ENCODE assay signal across 24 mouse cellular contexts in the genomic region with DNA sequence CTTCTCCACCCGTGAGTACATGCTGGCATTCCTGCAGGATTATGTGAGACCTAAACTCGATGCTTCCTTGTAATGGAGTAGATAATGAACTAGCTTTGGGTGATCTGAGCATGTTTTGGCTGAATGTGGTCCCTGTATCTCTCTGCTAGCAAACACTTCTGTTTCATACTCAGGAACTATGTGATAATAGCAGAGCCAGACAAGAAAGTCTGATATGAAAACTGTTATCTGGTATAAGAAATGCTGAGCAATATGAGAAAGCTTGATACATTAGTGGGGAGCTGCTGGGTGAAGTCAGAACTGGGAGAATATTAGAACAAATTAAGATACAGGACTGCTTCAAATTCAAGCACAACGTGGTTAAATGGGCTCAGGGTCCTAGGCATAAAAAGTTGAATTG.
A peak's percentile ranks its signal among the peaks of the same experiment; 100 is the strongest.
DNase-seq lines count a peak whose midpoint lies in the region; ATAC-seq and TF ChIP-seq lines count a peak whose summit lies in the region.
"Had no signal": no experiment of that assay in that cellular context is flagged by ENCODE, and none has a peak within 500 bp of the region (broad histone marks: within the 10 kb centered on the region; RNA-seq: fewer than 3 reads in every experiment).

No protein-coding gene starts in this region.

- peak; percentile 65 for ATAC-seq in liver, embryonic 12.5 days
- peak; percentile 69 for ATAC-seq in liver, embryonic 14.5 days (ENCODE audit: insufficient read depth)
- peak; percentile 50 for ATAC-seq in megakaryocyte progenitor cell, adult 5-6 weeks (replicated peaks; ENCODE audit: poor library complexity)
- ATAC-seq: activated CD4-positive, CD25-positive, alpha-beta regulatory T cell, adult 4 months; CD4-positive, CD25-positive, alpha-beta regulatory T cell, adult 4 months; forebrain, embryonic 14.5 days; hindbrain, postnatal 0 days; inflammation-experienced regulatory T-cells, adult 6 months had no signal

- H3K4me2 ChIP-seq in liver, embryonic 12.5 days = no peak overlapping the region
- no peak overlapping the region for H3K4me2 ChIP-seq in liver, embryonic 14.5 days (ENCODE audit: low read depth)
- H3K4me2 ChIP-seq: embryonic facial prominence, embryonic 12.5 days; embryonic facial prominence, embryonic 15.5 days; heart, embryonic 13.5 days; hindbrain, embryonic 14.5 days had no signal

- peak; percentile 56 for TF ChIP-seq EP300 in liver, embryonic 14.5 days (IDR thresholded peaks at IDR 0.05; ENCODE audit: low read depth)

- no peak for DNase-seq in liver
- no peak for DNase-seq in liver, embryonic 14.5 days (ENCODE audit: low read depth in 3 of 3, low spot score in 3 of 3)
- no peak for DNase-seq in thymus, postnatal 4 days
- DNase-seq in spleen, postnatal 4 days (ENCODE audit: low spot score in 2 of 2) = no peak
- DNase-seq: adrenal gland, adult 8-10 months; adrenal gland, postnatal 25 days; cerebellum, adult 18-20 months; cerebellum, adult 9-10 months; gastrocnemius, postnatal 10 days; gastrocnemius, postnatal 36 days; heart, adult 18-20 months; heart, postnatal 14 days had no signal

- WGBS in liver, embryonic 12.5 days (ENCODE audit: insufficient replicate concordance) = 40% methylated on average over 3 of the region's 3 CpGs
- WGBS in liver, embryonic 14.5 days (ENCODE audit: insufficient replicate concordance) = 28% methylated on average over 3 of the region's 3 CpGs

- no peak for TF ChIP-seq CTCF in liver, embryonic 14.5 days (IDR thresholded peaks at IDR 0.05; ENCODE audit: low read depth)

- no peak overlapping the region for H3K27ac ChIP-seq in liver, embryonic 12.5 days
- no peak overlapping the region for H3K27ac ChIP-seq in liver, embryonic 14.5 days
- H3K27ac ChIP-seq: embryonic facial prominence, embryonic 12.5 days; embryonic facial prominence, embryonic 15.5 days; heart, embryonic 10.5 days; heart, embryonic 13.5 days; hindbrain, embryonic 14.5 days; hindbrain, postnatal 0 days had no signal

- H3K27me3 ChIP-seq in liver, embryonic 12.5 days (replicated peaks) = no peaks in the 10 kb centered on the region
- no peaks in the 10 kb centered on the region for H3K27me3 ChIP-seq in liver, embryonic 14.5 days (ENCODE audit: control insufficient read depth, insufficient read depth, low read length)
- H3K27me3 ChIP-seq: embryonic facial prominence, embryonic 12.5 days; embryonic facial prominence, embryonic 15.5 days; heart, embryonic 13.5 days had no signal

- H3K9me3 ChIP-seq in liver, embryonic 12.5 days (replicated peaks) = no peaks in the 10 kb centered on the region
- no peaks in the 10 kb centered on the region for H3K9me3 ChIP-seq in liver, embryonic 14.5 days (ENCODE audit: control insufficient read depth, low read length)
- H3K9me3 ChIP-seq: embryonic facial prominence, embryonic 12.5 days; embryonic facial prominence, embryonic 15.5 days; heart, embryonic 10.5 days; heart, embryonic 13.5 days had no signal

- H3K4me3 ChIP-seq in liver, embryonic 12.5 days = no peak overlapping the region
- H3K4me3 ChIP-seq in liver, embryonic 14.5 days (ENCODE audit: insufficient read depth in 1 of 2, low read depth in 2 of 2, low read length in 2 of 2) = no peak overlapping the region
- H3K4me3 ChIP-seq: embryonic facial prominence, embryonic 12.5 days; embryonic facial prominence, embryonic 15.5 days; heart, embryonic 10.5 days; heart, embryonic 13.5 days had no signal

- H3K9ac ChIP-seq in liver, embryonic 12.5 days = no peak overlapping the region
- H3K9ac ChIP-seq in liver, embryonic 14.5 days (replicated peaks) = no peak overlapping the region
- H3K9ac ChIP-seq: embryonic facial prominence, embryonic 12.5 days; embryonic facial prominence, embryonic 15.5 days; heart, embryonic 13.5 days; hindbrain, embryonic 14.5 days had no signal

- H3K36me3 ChIP-seq in liver, embryonic 12.5 days = no peaks in the 10 kb centered on the region
- no peaks in the 10 kb centered on the region for H3K36me3 ChIP-seq in liver, embryonic 14.5 days (replicated peaks; ENCODE audit: control insufficient read depth, insufficient read depth, low read depth)
- H3K36me3 ChIP-seq: embryonic facial prominence, embryonic 12.5 days; embryonic facial prominence, embryonic 15.5 days; heart, embryonic 10.5 days; heart, embryonic 13.5 days had no signal

- peaks cover 14% of the 10 kb centered on the region; the same call in 1 of the 2 replicates for H3K4me1 ChIP-seq in liver, embryonic 12.5 days
- peaks cover 0 to 3% of the 10 kb centered on the region in 2 experiments; a peak in 2 of 4 replicates for H3K4me1 ChIP-seq in liver, embryonic 14.5 days (replicated peaks; ENCODE audit: control insufficient read depth in 2 of 2, insufficient read depth in 2 of 2, low read length in 1 of 2)
- H3K4me1 ChIP-seq: embryonic facial prominence, embryonic 12.5 days; embryonic facial prominence, embryonic 15.5 days; heart, embryonic 10.5 days; heart, embryonic 13.5 days had no signal
